8 mouse cellular contexts compared by ENCODE assay signal in the genomic region with DNA sequence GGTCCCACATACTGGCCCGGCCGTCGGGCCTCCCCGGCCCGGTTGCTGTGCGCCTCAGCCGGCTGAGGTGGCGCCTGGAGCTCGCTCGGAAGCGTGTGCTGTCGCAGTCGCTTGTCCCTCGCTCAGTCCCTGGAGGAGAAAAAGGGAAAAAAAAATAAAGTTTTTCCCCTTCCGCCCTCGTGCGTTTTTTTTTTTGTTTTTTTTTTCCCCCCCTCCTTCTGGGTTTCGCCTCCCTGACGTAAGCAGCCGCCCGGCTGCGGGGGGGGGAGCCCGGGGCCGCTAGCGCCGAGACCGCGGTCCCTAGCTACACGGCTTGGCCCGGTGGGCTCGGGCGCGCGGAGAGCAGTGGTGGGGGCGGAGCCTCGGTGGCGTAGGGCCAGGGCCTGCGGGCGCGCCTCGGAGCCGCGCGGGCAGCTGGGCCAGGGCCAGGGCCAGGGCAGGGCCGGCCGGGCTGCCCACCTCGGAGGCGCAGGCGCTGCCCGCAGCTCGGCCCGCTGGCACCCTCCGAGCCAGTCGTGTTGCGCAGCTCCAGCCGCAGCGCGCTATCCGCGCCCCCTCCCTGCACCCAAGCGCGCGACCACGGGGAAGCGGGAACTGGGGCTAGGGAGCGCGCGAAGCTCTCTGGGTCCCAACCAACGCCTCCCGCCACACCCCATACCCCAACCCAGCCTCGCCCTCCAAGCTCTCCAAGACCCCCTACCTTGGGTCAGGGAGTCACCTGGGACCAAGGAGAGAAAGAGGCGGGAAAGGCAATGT. TPM values are rescaled to one million over a fixed set of nuclear protein-coding genes. Genes with fewer than 3 reads are reported as not detected.
A peak's percentile ranks its signal among the peaks of the same experiment; 100 is the strongest.
DNase-seq lines count a peak whose midpoint lies in the region; ATAC-seq and TF ChIP-seq lines count a peak whose summit lies in the region.

No protein-coding gene starts in this region.

- in situ Hi-C loops in CH12.LX (cut with MboI; ENCODE audit: low pct_ligation_motif_present, low pct_unique_long_range_greater_than_20kb, low sequenced_read_pairs), result no loop called here

- no peaks in the 10 kb centered on the region for H3K36me3 ChIP-seq in CH12.LX (replicated peaks in 1 of 2; ENCODE audit: control insufficient read depth in 1 of 2, insufficient read depth in 1 of 2, low read length in 1 of 2)
- no peaks in the 10 kb centered on the region for H3K36me3 ChIP-seq in forebrain, embryonic 12.5 days (replicated peaks)

- H3K27me3 ChIP-seq in CH12.LX (replicated peaks), result peaks cover 51% of the 10 kb centered on the region
- H3K27me3 ChIP-seq in forebrain, embryonic 12.5 days, result peaks cover 54% of the 10 kb centered on the region

- TF ChIP-seq EP300 in CH12.LX (IDR thresholded peaks at IDR 0.05; ENCODE audit: low read length), result no peak

- no peak overlapping the region for H3K4me3 ChIP-seq in CH12.LX (replicated peaks in 1 of 3; ENCODE audit: low read depth in 2 of 3, low read length in 2 of 3, poor library complexity in 1 of 3)
- H3K4me3 ChIP-seq in forebrain, embryonic 12.5 days (replicated peaks), result peak overlapping the region; percentile 65

- no peak for TF ChIP-seq POLR2A in CH12.LX (IDR thresholded peaks at IDR 0.05; ENCODE audit: low read depth, low read length)

- TF ChIP-seq RAD21 in CH12.LX (IDR thresholded peaks at IDR 0.05; ENCODE audit: low read depth, low read length), result no peak

- peak overlapping the region; percentile 73; the same call in 1 of the 2 replicates for H3K4me2 ChIP-seq in CH12.LX (ENCODE audit: insufficient read depth, low read depth, poor library complexity, severe bottlenecking)
- peak overlapping the region; percentile 99 for H3K4me2 ChIP-seq in forebrain, embryonic 12.5 days

- no peak for DNase-seq in CH12.LX (ENCODE audit: extremely low read depth)
- DNase-seq in adrenal gland, adult 18-20 months (ENCODE audit: low spot score in 2 of 2), result peak; percentile 72 to 75
- DNase-seq in heart, postnatal 36 days, result peak; percentile 69 to 70
- peak; percentile 49 for DNase-seq in layer of hippocampus, adult 9-11 months
- peak; percentile 71 for DNase-seq in lung, postnatal 14 days
- DNase-seq in retina, embryonic 14.5 days (ENCODE audit: low spot score), result peak; percentile 80

- H3K27ac ChIP-seq in CH12.LX (ENCODE audit: insufficient read depth, low read depth), result no peak overlapping the region
- no peak overlapping the region for H3K27ac ChIP-seq in forebrain, embryonic 12.5 days

- no peak overlapping the region; the same call in 1 of the 2 replicates for H3K9ac ChIP-seq in CH12.LX (ENCODE audit: insufficient read depth, low read depth)
- H3K9ac ChIP-seq in forebrain, embryonic 12.5 days, result peak overlapping the region; percentile 67

- H3K9me3 ChIP-seq in CH12.LX (replicated peaks; ENCODE audit: low read length), result peaks cover 15% of the 10 kb centered on the region
- H3K9me3 ChIP-seq in forebrain, embryonic 12.5 days, result no peaks in the 10 kb centered on the region

- H3K4me1 ChIP-seq in CH12.LX (ENCODE audit: control insufficient read depth in 1 of 2, insufficient read depth in 2 of 2), result peaks cover 0 to 7% of the 10 kb centered on the region in 2 experiments; a peak in 2 of 4 replicates
- peaks cover 19% of the 10 kb centered on the region for H3K4me1 ChIP-seq in forebrain, embryonic 12.5 days

- WGBS in forebrain, embryonic 12.5 days, result under 1% methylated on average over 70 of the region's 72 CpGs

- intact Hi-C loops in heart, postnatal 36 days (cut with DNase I), result no loop called here

- no peaks in the 10 kb centered on the region for H3K79me2 ChIP-seq in CH12.LX (replicated peaks; ENCODE audit: control insufficient read depth, extremely low read depth, insufficient read depth, poor library complexity, severe bottlenecking)

- ATAC-seq in forebrain, embryonic 12.5 days (ENCODE audit: low FRiP score), result peak; percentile 86
- no peak for ATAC-seq in erythroid progenitor cell, adult 5-6 weeks (replicated peaks; ENCODE audit: low FRiP score, poor library complexity, severe bottlenecking)

- dilution Hi-C loops in CH12.LX (cut with MboI; ENCODE audit: extremely low pct_ligation_motif_present, extremely low pct_unique_long_range_greater_than_20kb, low sequenced_read_pairs), result no loop called here

- TF ChIP-seq CTCF in CH12.LX (conservative IDR thresholded peaks at IDR 0.05 in 1 of 2, IDR thresholded peaks at IDR 0.05 in 1 of 2; ENCODE audit: low read depth in 2 of 2, low read length in 2 of 2), result no peak

TF ChIP-seq in CH12.LX, 34 proteins besides CTCF, POLR2A, EP300 and RAD21:
- TF ChIP-seq ZNF384 (IDR thresholded peaks at IDR 0.05; ENCODE audit: low read depth, low read length) (peak; percentile 76), JUND (conservative IDR thresholded peaks at IDR 0.05; ENCODE audit: low read depth, low read length) (no peak)

RNA-seq across cellular contexts. Expression of gene Abr, which starts 1.3 kb away (rescaled TPM):
- total RNA-seq in CH12.LX (2012; rRNA removed) (37.4 and 38.5 TPM in 2 replicates), CH12.LX (2014; rRNA removed) (21.0 and 21.4 TPM in 2 replicates)
- polyA plus RNA-seq in CH12.LX (2012; ENCODE audit: insufficient read length, low read depth), result 41.4 and 49.5 TPM in 2 replicates
- 10 to 100 TPM; 55.4 to 56.2 TPM for total RNA-seq in adrenal gland, adult 18-20 months (2021)
- polyA plus RNA-seq in forebrain, embryonic 12.5 days (2016; fragmentation: Nextera tagmentation; extraction: Ambion mirVana), result 73.4 and 77.7 TPM in 2 replicates
- total RNA-seq in heart, postnatal 36 days (2021), result 10 to 100 TPM; 25.8 TPM
- 4.0 and 10.9 TPM in 2 replicates for total RNA-seq in erythroid progenitor cell, adult 5-6 weeks (2015; ENCODE audit: low replicate concordance)
- 7.0 and 7.7 TPM in 2 replicates for total RNA-seq in erythroid progenitor cell, adult 5-6 weeks (2017; ENCODE audit: low replicate concordance)

RNA-seq across cellular contexts. Expression of gene Bhlha9, which starts 48.9 kb away (rescaled TPM):
- not detected in 2 replicates for total RNA-seq in CH12.LX (2012; rRNA removed)
- not detected in 2 replicates for total RNA-seq in CH12.LX (2014; rRNA removed)
- not detected in 2 replicates for polyA plus RNA-seq in CH12.LX (2012; ENCODE audit: insufficient read length, low read depth)
- not detected for total RNA-seq in adrenal gland, adult 18-20 months (2021)
- polyA plus RNA-seq in forebrain, embryonic 12.5 days (2016; fragmentation: Nextera tagmentation; extraction: Ambion mirVana), result not detected in 2 replicates
- not detected for total RNA-seq in heart, postnatal 36 days (2021)
- total RNA-seq in erythroid progenitor cell, adult 5-6 weeks (2015; ENCODE audit: low replicate concordance), result not detected in 2 replicates
- total RNA-seq in erythroid progenitor cell, adult 5-6 weeks (2017; ENCODE audit: low replicate concordance), result not detected in 2 replicates

RNA-seq across cellular contexts. Expression of gene Trarg1, which starts 56.2 kb away (rescaled TPM):
- total RNA-seq in CH12.LX (2012; rRNA removed), result not detected in 2 replicates
- not detected in 2 replicates for total RNA-seq in CH12.LX (2014; rRNA removed)
- not detected in 2 replicates for polyA plus RNA-seq in CH12.LX (2012; ENCODE audit: insufficient read length, low read depth)
- total RNA-seq in adrenal gland, adult 18-20 months (2021), result 100 to 1,000 TPM in 1 of 2 experiments, 10 to 100 TPM in 1; 20.9 to 145 TPM
- not detected in 2 replicates for polyA plus RNA-seq in forebrain, embryonic 12.5 days (2016; fragmentation: Nextera tagmentation; extraction: Ambion mirVana)
- total RNA-seq in heart, postnatal 36 days (2021), result 1 to 10 TPM; 4.6 TPM
- total RNA-seq in erythroid progenitor cell, adult 5-6 weeks (2015; ENCODE audit: low replicate concordance), result not detected in 2 replicates
- 0.13 TPM in 1 of 2 replicates, not detected in the other for total RNA-seq in erythroid progenitor cell, adult 5-6 weeks (2017; ENCODE audit: low replicate concordance)

Comparison
In these comparisons a context has a peak if more than half of its experiments do, and no peak if none do; other contexts are left out.
1. RNA of gene Trarg1, which starts 56.2 kb away (total RNA-seq): 20.9 to 145 TPM in adrenal gland, adult 18-20 months and 4.6 TPM in heart, postnatal 36 days; not detected in CH12.LX and 0.13 TPM in erythroid progenitor cell, adult 5-6 weeks; every median in the first group is over 4 times any median in the second.